Mouse (Mus musculus) gastrocnemius, postnatal 4 days (tissue): ENCODE results near the gene Nfkbie. TPM values are rescaled to one million over a fixed set of nuclear protein-coding genes. Genes with fewer than 3 reads are reported as not detected.

Source experiments
- DNase-seq, 2 experiments: peaks; one replicate each; pipeline ENCODE4 v3.0.0; 2021 to 2022; ENCODE audit warnings: low spot score in 2 of 2, mixed read lengths in 2 of 2
- total RNA-seq, 2 experiments: library from RNA; stranded (reverse); gene quantifications; 2 replicates each; pipeline ENCODE4 v1.2.3; 2021

Gene Nfkbie
- total RNA-seq, 2 experiments from 2014 or later, result 3.2 TPM

- DNase-seq, result peak; percentile 86 to 87
Measured at GRCm38 (mm10) chr17:45594881-45595735, 39.6 kb downstream of the Nfkbie start.

GRCm38 (mm10) chr17:45595736-45596390, 40.4 kb downstream of the Nfkbie start:
- DNase-seq, result peak in 1 of 2 experiments; percentile 41

- peak; percentile 63 to 82 for DNase-seq
Measured at GRCm38 (mm10) chr17:45596631-45597396, 41.3 kb downstream of the Nfkbie start.

- DNase-seq, result peak in 1 of 2 experiments; percentile 61
Measured at GRCm38 (mm10) chr17:45597787-45598186, 42.3 kb downstream of the Nfkbie start.

- no peak for DNase-seq
Measured at GRCm38 (mm10) chr17:45598376-45598775, 42.9 kb downstream of the Nfkbie start.

GRCm38 (mm10) chr17:45598891-45599290, 43.4 kb downstream of the Nfkbie start:
- no peak for DNase-seq

GRCm38 (mm10) chr17:45599446-45600242, 44.1 kb downstream of the Nfkbie start, which contains the start of gene Slc29a1:
Gene Slc29a1 (minus strand): TSS chr17:45599606.
- DNase-seq, result peak; percentile 72 to 81

- DNase-seq, result no peak
Measured at GRCm38 (mm10) chr17:45600267-45600666, 44.8 kb downstream of the Nfkbie start.

GRCm38 (mm10) chr17:45601325-45601724, 45.8 kb downstream of the Nfkbie start:
- DNase-seq, result no peak

- no peak for DNase-seq
Measured at GRCm38 (mm10) chr17:45601877-45602304, 46.4 kb downstream of the Nfkbie start, which contains the start of gene Mymx. Gene Mymx (minus strand): TSS chr17:45602102.

- no peak for DNase-seq
Measured at GRCm38 (mm10) chr17:45602984-45603383, 47.5 kb downstream of the Nfkbie start.

- DNase-seq, result no peak
Measured at GRCm38 (mm10) chr17:45606992-45607879, 51.7 kb downstream of the Nfkbie start.

- no peak for DNase-seq
Measured at GRCm38 (mm10) chr17:45608396-45608795, 52.9 kb downstream of the Nfkbie start.

GRCm38 (mm10) chr17:45610144-45610866, 54.8 kb downstream of the Nfkbie start:
- DNase-seq, result peak in 1 of 2 experiments; percentile 33

- DNase-seq, result no peak
Measured at GRCm38 (mm10) chr17:45612008-45612407, 56.5 kb downstream of the Nfkbie start.
